Mouse (Mus musculus) neural tube, embryonic 10.5 days (tissue): ENCODE data around the gene Nupr1.

Experiments used
- DNase-seq: peaks from one replicate; pipeline ENCODE4 v3.0.0-alpha.2; 2017; ENCODE audit warnings: low spot score; ENCODE audit errors: extremely low spot score

Nupr1 gene

DNA sequence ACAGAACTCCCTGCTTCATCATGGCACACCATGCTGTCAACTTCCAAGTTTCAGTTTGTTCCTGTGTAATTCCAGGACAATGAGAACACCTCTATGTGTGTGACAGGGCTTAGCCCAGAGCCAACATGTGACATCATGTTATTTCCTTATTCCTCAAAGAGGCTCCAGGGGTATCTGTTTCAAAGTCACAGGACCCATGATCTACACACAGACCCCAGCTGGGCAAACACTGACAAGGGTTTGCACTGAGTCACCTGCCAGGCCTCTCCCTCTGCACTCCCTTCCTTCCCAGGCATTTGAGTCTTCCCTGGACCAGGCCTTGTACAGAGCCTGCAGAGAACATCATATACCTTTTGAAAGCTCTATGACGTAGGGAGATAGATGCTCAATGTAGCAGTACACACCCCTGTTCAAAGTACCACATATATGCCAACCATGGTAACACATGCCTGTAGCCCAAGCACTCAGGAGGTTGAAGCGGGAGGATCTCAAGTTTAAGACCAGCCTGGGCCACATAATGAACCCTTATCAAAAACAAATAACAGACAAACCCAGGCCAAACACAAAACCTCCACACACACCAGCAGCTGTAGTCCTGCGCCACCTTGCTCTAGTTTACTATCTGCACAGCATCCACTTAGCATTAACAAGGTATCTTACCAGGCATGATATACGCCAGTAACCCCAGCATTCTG, at the start of gene Nupr1:
TSS of gene Nupr1 (minus strand) at position 38 of the 695 bp plus-strand sequence.
- DNase-seq = no peak

- DNase-seq = no peak
These were observed 49.0 kb upstream of the Nupr1 start for GRCm38 (mm10) chr7:126679683-126680082.

- no peak for DNase-seq
These were observed 48.1 kb upstream of the Nupr1 start for GRCm38 (mm10) chr7:126678545-126679341.

DNA sequence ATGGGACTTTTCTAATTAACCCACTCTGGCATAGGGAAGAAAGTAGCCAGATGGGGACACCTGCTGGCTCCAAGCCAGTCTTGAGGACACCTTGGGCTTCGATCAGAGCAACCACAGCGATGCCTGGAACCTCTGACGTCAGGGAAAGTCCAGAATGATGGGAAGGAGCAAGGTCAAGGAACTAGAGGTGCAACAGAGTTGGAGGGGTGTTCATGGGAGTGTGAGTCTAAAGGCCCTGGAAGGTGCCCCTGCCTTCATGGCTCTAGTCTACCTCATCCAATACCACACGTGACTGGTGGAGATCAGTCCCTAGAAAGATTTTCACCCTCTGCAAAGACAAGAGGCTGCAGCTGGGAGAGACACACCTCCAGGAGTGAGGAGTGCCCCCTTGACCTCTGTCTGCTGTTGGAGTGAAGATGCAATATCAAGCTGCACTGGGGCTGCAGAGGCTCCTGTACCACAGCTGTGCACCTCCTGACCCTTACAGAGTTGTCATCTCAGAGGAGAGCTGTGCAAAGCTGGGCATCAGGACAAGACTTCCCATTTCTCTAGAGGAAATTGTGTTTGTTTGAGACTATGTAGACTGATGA, 46.1 kb upstream of the Nupr1 start:
- no peak for DNase-seq

GRCm38 (mm10) chr7:126676207-126676606, 45.5 kb upstream of the Nupr1 start, which contains the start of gene Sult1a1:
Gene Sult1a1 (minus strand): TSS chr7:126676432.
- DNase-seq = no peak

- DNase-seq = no peak
These were observed 44.4 kb upstream of the Nupr1 start for GRCm38 (mm10) chr7:126675104-126675503.

DNA sequence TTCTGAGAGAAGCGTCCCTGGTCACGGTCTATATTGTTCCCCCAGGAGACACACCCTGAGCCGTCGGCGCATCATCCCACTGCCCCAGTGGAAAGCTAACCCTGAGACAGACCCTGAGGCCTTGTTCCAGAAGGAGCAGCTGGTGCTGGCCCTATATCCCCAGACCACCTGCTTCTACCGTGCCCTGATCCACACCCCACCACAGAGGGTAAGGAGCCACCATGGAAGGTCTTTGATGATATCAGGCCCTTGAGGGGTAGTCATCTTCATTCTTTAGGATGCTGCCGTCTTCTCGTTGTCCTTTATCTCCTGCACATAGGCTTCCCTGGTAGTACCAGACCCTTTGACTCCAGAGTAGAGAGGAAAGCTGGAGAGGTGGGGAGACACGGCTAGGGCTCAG, 41.5 kb upstream of the Nupr1 start:
- no peak for DNase-seq

DNA sequence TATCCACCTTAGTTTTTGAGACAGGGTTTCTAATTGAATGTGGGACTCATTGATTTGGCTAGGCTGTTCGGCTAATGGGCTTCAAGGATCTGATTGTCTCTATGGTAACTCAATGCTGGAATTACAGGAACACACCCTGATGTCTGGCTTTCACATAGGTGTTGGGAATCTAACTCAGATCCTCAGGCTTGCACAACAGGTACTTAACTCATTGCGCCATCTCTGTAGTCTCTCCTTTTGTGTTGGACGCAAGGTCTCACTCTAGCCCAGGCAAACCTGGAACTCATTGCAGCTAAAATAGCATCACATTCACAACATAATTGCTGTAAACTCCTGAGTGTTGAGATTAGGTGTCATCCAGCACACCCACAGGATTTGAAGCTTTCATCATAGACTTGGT, 39.5 kb upstream of the Nupr1 start:
- DNase-seq = no peak

DNA sequence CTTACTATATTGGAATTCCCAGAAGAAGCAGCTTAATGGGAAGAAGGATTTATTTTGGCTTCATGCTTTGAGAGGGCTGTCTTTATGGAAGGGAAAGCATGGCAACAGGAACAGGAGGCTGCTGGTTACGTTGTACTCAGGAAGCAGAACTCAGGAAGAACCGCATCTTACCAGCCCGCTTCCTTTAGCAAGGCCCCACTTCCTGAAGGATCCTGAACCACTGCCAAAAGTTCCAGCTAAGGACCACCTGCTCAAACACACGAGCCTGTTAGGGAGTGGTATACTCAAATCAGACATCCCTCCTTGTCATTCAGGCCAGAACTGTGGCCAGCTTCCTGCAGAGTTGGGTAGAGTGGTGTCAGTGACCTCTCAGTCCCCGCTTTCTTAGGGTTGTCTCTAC, 37.8 kb upstream of the Nupr1 start:
- DNase-seq = no peak

DNA sequence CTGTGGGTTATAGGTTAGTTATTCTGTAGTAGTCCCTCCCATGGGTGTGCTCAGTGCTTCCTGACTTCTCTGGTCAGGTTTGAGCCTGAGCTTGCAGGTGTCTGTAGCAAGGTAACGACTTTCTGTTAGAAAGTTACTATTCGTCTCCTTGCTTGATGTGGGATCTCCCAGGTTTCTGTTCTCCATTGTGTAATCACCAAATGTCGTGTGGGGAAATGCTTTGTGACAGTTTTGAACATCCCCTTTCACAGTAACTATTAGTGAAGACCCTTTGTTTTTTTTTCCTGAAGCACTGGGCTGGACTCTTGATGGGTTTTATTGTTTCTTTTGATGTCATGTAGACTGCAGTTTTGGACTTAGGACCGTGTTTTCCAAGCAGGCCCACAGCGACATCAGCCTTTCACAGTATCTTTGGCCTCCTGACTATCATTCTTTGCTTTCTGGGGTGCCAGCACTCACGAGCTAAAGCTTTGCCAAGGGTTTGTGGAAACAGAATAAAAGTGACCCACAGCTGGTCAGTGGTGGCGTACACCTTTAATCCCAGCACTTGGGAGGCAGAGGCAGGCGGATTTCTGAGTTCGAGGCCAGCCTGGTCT, 36.9 kb upstream of the Nupr1 start:
- DNase-seq = no peak

DNA sequence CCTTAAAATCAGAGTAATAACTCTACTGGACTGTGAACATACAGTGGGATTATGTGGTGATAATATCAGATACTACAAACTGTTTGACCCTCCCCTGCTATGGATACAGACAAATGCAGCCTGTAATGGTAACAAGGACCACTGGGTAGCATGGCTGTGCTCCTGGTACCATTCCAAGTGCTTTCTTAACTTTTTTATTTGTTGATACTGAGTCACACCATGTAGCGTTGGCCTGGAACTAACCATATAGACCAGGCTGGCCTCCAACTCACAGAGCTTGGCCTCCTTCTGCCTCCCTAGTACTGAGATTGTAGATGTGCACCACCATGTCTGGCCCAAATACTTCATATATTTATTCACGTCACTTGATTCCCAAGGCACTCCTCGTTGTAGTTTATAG, 34.6 kb upstream of the Nupr1 start:
- no peak for DNase-seq

GRCm38 (mm10) chr7:126663646-126664045, 33.0 kb upstream of the Nupr1 start:
- no peak for DNase-seq

GRCm38 (mm10) chr7:126659771-126660170, 29.1 kb upstream of the Nupr1 start:
- no peak for DNase-seq

DNA sequence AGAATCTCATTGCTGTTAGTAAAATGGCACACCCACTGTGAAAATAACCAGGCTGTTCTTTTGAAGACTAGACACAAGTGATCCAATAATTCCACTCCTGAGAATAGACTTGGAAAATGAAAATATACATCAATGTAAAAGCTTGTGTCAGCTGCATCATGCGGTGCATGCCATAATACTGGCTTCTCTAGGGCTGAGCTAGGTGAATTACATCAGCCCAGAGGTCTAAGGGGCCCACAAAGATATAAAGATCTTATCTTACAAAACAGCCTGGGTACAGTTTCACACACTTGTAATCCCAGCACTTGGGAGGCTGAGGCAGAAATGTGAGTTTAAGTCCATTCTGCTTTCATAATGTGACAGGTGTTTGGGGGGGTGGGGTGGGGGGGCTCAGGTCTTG, 26.9 kb upstream of the Nupr1 start:
- DNase-seq = no peak

GRCm38 (mm10) chr7:126655695-126656094, 25.0 kb upstream of the Nupr1 start:
- no peak for DNase-seq

GRCm38 (mm10) chr7:126653991-126654390, 23.3 kb upstream of the Nupr1 start:
- no peak for DNase-seq

DNA sequence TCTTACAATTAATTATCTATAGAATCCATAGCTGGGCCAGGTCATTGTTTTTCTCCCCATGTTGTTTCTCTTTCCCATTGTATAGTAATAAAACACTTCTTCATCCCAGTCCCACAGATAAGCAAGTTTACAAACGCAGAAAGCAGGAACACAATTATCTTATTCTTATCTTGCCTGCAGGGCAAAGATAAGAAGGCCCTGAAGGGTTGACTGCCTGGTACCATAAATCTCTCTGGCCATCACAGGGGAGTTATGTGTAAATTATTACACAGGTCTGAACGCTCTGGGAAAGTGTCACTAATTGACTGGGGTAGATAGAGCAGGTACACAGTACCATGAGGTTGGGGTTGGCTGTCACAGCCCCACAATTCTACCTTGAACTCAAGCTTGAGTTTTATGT, 20.2 kb upstream of the Nupr1 start:
- DNase-seq = no peak

GRCm38 (mm10) chr7:126649231-126650051, 18.8 kb upstream of the Nupr1 start, which contains the start of gene Sgf29:
Gene Sgf29 (plus strand): TSS chr7:126649309.
- peak; percentile 94 for DNase-seq

- DNase-seq = no peak
These were observed 17.8 kb upstream of the Nupr1 start for GRCm38 (mm10) chr7:126648486-126648885.

GRCm38 (mm10) chr7:126645708-126646107, 15.0 kb upstream of the Nupr1 start:
- DNase-seq = no peak

DNA sequence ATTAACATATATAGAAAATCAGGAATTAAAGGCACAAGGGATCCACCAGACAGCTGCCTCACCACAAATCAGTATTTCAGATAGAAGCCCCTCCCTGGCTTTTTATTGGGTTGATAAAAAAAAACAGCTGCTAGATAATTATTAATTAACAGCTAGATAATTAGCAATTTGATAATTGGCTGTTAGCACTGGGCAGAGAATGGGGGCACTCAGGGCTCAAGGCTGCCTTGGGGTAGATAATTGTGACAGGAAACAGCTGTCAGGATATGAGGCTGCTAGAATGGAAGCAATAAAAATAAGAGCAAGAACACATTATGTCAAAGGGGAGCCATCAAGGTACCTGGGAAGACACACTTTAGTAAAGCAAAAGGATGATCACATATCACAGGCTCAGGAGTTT, 14.3 kb upstream of the Nupr1 start:
- DNase-seq = no peak
